Mouse (Mus musculus) mouse trophoblast stem cell (cell line): ENCODE measurements at regions not wholly inside any gene's neighbourhood (a gene's known extent, or its start where the extent isn't known, plus 50 kb on each side); places are given as distances from the start of the nearest gene placed in this dataset.

ENCODE experiments used
- in situ Hi-C, 2 experiments: fragments of 300-500 bp; cut with MseI, MboI; formaldehyde crosslinking; loops; 2 replicates in 1 of 2; 3 replicates in 1 of 2; pipeline ENCODE4 v1.15.1; 2025

GRCm38 (mm10) chr12:78097692-78098091, 96.3 kb upstream of the Gm6657 start:
- in situ Hi-C loops, result no loop called here

GRCm38 (mm10) chr12:78098765-78099194, 95.3 kb upstream of the Gm6657 start:
- in situ Hi-C loops, result no loop called here

GRCm38 (mm10) chr12:78099761-78100160, 94.3 kb upstream of the Gm6657 start:
- in situ Hi-C loops, result no loop called here

- in situ Hi-C loops, result no loop called here
These were observed 93.3 kb upstream of the Gm6657 start for GRCm38 (mm10) chr12:78100756-78101155.

- in situ Hi-C loops, result no loop called here
These were observed 84.1 kb upstream of the Gm6657 start for GRCm38 (mm10) chr12:78109931-78110330.

DNA sequence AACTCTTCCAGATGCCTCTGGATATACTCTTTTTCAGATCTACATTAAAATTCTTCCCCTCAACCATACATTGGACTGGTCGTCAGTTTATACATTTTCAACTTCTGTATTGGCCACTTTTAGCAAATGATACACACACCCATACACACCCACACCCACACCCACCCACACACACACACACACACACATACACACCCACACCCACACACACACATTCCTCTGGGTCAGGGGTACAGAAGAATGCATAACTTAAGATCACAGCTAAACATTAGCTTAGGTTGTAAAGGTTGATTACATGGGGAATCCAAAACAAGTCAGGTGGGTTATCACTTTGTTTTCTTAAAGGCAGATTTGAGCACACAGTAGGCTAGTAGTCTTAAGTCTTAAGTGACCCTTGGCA, 75.9 kb upstream of the Gm6657 start:
- in situ Hi-C loops, result no loop called here

GRCm38 (mm10) chr12:78119246-78119645, 74.8 kb upstream of the Gm6657 start:
- in situ Hi-C loops, result no loop called here

DNA sequence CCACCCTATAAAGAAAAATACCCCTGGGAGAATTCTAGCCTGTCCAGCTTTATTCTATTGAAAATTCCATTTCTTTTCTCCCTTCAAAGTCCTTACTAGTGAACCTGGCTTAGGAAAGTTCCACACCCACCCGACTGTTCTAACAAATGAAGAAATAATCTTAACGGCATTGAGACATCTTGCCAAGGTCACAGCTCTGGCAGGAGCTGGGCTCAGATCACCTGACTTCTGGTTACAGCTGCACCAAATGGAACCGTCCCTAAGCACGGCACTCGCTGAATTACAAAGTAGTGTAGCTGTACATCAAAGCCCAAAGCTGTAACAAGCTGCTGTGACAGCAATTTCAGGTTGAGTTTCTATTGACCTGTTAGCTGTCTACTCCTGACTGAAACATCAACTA, 74.2 kb upstream of the Gm6657 start:
- in situ Hi-C loops, result no loop called here

GRCm38 (mm10) chr12:78129130-78129845, 64.8 kb upstream of the Gm6657 start:
- in situ Hi-C loops, result no loop called here

GRCm38 (mm10) chr12:78132016-78132797, 61.8 kb upstream of the Gm6657 start:
- in situ Hi-C loops, result no loop called here

DNA sequence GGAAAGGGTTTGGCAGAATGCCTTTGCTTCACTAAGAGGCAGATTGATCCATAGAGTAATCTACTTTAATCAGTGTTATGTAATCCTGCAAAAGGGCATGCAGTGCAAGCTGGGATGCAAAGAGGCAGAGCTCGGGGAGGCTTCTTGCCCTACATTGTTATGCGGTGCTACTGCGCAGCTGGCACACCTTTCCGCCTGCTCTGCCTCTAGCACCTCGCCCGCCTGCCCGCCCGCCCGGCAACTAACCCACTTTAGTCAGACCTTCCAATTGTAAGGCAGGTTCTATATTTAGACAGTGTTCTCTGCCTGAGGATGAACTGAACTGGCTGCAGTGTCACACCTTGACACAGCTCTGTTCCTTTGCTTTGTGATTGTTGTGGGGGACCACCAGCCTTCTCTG, 60.7 kb upstream of the Gm6657 start:
- in situ Hi-C loops, result no loop called here

DNA sequence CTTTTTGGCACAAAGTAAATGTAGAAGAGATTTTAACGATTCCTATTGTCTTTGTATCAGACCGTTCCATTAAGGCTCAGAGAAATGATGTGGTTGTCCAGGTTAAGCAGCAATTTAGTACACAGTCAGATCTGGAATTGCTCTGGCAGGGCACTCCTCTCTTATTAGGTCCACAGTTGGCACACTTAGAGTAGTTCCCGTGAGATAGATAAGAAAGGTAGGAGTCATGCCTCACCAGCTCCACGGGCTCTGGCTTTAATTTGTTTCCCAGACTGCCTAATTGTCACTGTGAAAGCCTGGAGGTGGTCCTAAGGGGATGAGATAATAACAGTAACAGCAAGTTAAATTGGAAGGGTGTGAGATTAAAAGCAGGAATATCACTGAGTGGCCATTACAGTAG, 60.1 kb upstream of the Gm6657 start:
- in situ Hi-C loops, result no loop called here

DNA sequence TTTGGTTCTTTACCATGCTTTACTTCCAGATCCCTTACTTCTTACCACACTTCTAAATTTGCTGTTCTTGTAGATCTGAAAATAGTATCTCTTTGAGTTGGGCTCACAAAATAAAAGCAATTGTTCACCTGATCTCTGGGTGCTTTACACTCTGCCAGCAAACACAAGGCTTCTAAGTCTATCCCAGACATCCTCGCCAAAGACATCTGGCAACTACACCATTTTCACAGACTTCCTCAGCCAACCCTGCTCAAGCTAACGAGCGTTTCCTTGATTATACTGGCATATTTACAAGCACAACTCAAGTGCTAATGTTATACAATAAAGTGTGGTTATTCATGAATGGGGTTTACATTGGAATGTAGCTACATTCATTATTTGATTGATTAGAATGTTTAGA, 56.8 kb upstream of the Gm6657 start:
- in situ Hi-C loops, result no loop called here

GRCm38 (mm10) chr12:78138467-78138866, 55.6 kb upstream of the Gm6657 start:
- in situ Hi-C loops, result no loop called here
